Mouse (Mus musculus) urinary bladder, postnatal 4 days (tissue): ENCODE measurements at regions not wholly inside any gene's neighbourhood (a gene's known extent, or its start where the extent isn't known, plus 50 kb on each side); places are given as distances from the start of the nearest gene placed in this dataset.

Source experiments
- DNase-seq, 2 experiments: peaks; one replicate each; pipeline ENCODE4 v3.0.0; 2021 to 2022; ENCODE audit warnings: low spot score in 2 of 2

- no peak for DNase-seq
Observed at GRCm38 (mm10) chr9:41223406-41223805, 61.9 kb upstream of the Ubash3b start.

GRCm38 (mm10) chr9:41222346-41223015, 61.0 kb upstream of the Ubash3b start:
- no peak for DNase-seq

DNA sequence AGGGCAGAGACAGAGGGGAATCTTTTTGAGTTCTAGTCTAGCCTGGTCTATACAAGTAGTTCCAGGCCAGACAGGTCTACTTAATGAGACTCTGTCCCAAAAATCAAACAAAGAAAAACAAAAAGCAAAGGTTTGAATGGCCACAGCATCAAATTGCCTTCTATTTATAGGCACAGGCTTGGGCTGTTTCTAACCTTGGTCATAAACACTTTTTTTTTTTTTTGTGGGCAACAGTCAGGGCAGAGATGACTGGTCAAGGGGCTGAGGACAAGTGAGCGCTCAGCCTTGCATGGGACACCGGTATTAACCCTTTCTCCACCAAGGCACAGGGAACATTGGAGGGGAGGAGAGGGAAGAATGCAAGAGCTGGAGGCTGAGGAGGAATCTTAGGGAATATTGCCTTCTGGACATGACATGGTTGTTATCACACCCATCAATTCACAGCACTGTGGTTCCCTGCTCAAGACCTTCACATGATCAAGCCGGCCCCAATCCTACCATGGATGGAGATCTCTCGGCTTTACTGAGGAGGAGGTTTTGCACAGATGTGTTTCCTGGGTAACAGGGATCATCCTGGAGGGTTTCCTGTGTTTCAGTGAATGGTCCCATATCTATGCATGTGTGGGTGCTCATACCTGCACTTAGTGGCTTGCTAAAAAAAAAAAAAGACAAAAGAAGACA, 59.8 kb upstream of the Ubash3b start:
- DNase-seq: no peak

GRCm38 (mm10) chr9:41220105-41220669, 58.7 kb upstream of the Ubash3b start:
- no peak for DNase-seq

- no peak for DNase-seq
Observed at GRCm38 (mm10) chr9:41218702-41219101, 57.2 kb upstream of the Ubash3b start.

GRCm38 (mm10) chr9:41216248-41216647, 54.8 kb upstream of the Ubash3b start:
- no peak for DNase-seq

DNA sequence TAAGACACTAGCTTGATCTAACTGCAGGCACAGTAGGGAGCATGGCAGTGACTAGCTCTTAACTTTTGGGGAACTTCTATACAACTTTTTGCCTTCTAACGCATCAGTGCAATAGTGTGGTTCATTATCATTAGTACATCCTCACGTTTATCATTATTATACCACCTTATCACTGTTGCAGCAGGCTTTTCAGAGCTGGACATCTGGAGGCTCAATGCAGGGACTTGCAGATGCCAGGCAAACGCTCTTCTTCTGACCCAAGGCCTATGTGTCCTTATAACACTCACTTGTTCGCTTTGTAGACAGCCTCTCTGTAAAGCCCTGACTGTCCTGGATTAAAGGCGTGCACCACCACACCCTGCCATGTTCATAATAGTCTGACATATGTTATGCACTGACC, 53.5 kb upstream of the Ubash3b start:
- no peak for DNase-seq

DNA sequence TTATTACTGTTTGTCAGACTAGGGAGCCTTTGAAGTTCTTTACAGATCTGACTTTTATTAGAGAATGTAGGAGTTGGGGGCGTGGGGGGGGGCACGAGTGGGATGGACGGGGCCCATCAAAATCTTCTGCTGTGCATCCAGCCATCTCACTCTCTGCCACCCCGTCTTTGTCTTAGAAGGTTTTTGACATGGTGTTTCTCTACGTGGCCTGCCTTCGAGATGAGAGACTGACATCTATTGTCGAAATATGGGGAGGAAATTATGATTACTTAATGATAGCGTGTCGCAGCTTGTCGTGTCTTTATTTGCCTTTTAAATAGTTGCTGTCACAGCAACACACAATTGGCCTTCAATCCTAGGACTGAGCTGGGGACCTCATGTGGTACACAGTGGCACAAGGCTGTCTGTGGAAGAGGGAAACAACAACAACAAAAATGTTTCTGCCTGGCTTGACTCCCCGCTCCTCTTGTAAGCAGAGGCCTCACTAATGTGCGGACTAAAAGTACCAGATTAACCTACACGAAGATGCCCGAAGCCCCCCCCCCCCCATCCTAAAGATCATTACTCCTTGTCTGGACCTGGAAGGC, 51.5 kb upstream of the Ubash3b start:
- no peak for DNase-seq

- DNase-seq: peak in 1 of 2 experiments; percentile 22
Observed at GRCm38 (mm10) chr9:41212303-41212901, 50.9 kb upstream of the Ubash3b start.

- DNase-seq: no peak
Observed at GRCm38 (mm10) chr9:41211865-41212302, 50.4 kb upstream of the Ubash3b start.
